30 mouse cellular contexts compared by ENCODE assay signal in the genomic region with DNA sequence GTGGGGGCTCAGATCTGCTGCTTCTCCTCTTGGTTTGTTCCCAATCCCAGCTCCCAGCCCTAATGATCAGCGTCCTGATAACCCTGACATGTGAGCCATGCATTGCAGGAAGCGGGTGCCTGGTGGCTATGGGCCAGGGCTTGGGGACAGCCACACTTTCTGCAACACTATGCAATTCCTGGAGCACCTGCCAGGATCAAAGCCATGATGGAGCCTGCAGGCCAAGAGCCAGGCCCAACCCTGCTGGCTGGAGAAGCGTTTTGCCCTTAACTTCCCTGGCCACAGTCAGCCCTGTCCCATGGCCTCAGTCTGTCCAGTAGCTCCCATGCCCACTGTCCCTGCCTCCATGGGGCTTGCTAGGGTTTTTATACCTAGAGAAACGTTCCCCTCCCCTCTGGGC. TPM values are rescaled to one million over a fixed set of nuclear protein-coding genes. Genes with fewer than 3 reads are reported as not detected.
DNase-seq lines count a peak whose midpoint lies in the region; ATAC-seq and TF ChIP-seq lines count a peak whose summit lies in the region.
"Had no signal": no experiment of that assay in that cellular context is flagged by ENCODE, and none has a peak within 500 bp of the region (broad histone marks: within the 10 kb centered on the region; RNA-seq: fewer than 3 reads in every experiment).

No protein-coding gene starts in this region.

- no peak overlapping the region for H3K4me3 ChIP-seq in forebrain, embryonic 11.5 days (ENCODE audit: low read depth, low read length)
- no peak overlapping the region for H3K4me3 ChIP-seq in forebrain, postnatal 0 days (ENCODE audit: low read depth, low read length)
- H3K4me3 ChIP-seq in intestine, embryonic 14.5 days (ENCODE audit: low read depth, low read length): no peak overlapping the region
- H3K4me3 ChIP-seq in intestine, embryonic 16.5 days (ENCODE audit: low read length): no peak overlapping the region
- H3K4me3 ChIP-seq: embryonic facial prominence, embryonic 10.5 days; embryonic facial prominence, embryonic 13.5 days; erythroblast, embryonic 14.5 days; forebrain, embryonic 13.5 days; gastrocnemius, adult 2 months; hindbrain, embryonic 10.5 days had no signal

- no peaks in the 10 kb centered on the region for H3K27me3 ChIP-seq in forebrain, embryonic 11.5 days (ENCODE audit: control insufficient read depth, insufficient read depth, low read length)
- H3K27me3 ChIP-seq in forebrain, postnatal 0 days (ENCODE audit: insufficient read depth, low read length): no peaks in the 10 kb centered on the region
- no peaks in the 10 kb centered on the region for H3K27me3 ChIP-seq in intestine, embryonic 14.5 days (replicated peaks; ENCODE audit: control insufficient read depth, insufficient read depth, low read length)
- H3K27me3 ChIP-seq in intestine, embryonic 16.5 days (replicated peaks; ENCODE audit: control insufficient read depth, insufficient read depth, low read length): no peaks in the 10 kb centered on the region
- H3K27me3 ChIP-seq: embryonic facial prominence, embryonic 13.5 days; forebrain, embryonic 13.5 days had no signal

- no peak for ATAC-seq in forebrain, embryonic 11.5 days (replicated peaks; ENCODE audit: low FRiP score)
- no peak for ATAC-seq in forebrain, postnatal 0 days
- ATAC-seq in intestine, embryonic 14.5 days (replicated peaks; ENCODE audit: low FRiP score, low TSS enrichment, low read depth): no peak
- ATAC-seq in intestine, embryonic 16.5 days: no peak
- ATAC-seq: activated CD4-positive, CD25-positive, alpha-beta regulatory T cell, adult 4 months; forebrain, embryonic 13.5 days; forebrain, embryonic 16.5 days; hindbrain, postnatal 0 days; inflammation-experienced regulatory T-cells, adult 6 months had no signal

- DNase-seq in adrenal gland, adult 2 months: peak; percentile 42
- no peak for DNase-seq in adrenal gland, postnatal 25 days
- peak; percentile 33 for DNase-seq in forebrain, embryonic 11.5 days (ENCODE audit: low spot score)
- no peak for DNase-seq in forebrain, postnatal 0 days
- DNase-seq in intestine, embryonic 14.5 days (ENCODE audit: low spot score): peak; percentile 38
- peak; percentile 1 for DNase-seq in urinary bladder, postnatal 25 days (ENCODE audit: low spot score)
- no peak for DNase-seq in urinary bladder, postnatal 14 days (ENCODE audit: low spot score)
- DNase-seq: cerebellum, adult 11-12 months; cerebellum, adult 8-10 months; cerebellum, postnatal 10 days; cerebellum, postnatal 36 days; embryo, embryonic 11 days; gastrocnemius, adult 2 months; gastrocnemius, postnatal 14 days; heart, adult 11 months; heart, postnatal 10 days; heart, postnatal 36 days; kidney, adult 11 months had no signal

- no peak overlapping the region for H3K4me2 ChIP-seq in forebrain, embryonic 11.5 days (ENCODE audit: low read depth, low read length, severe bottlenecking)
- H3K4me2 ChIP-seq in forebrain, postnatal 0 days (ENCODE audit: low read depth): no peak overlapping the region
- no peak overlapping the region for H3K4me2 ChIP-seq in intestine, embryonic 14.5 days (ENCODE audit: low read length)
- H3K4me2 ChIP-seq in intestine, embryonic 16.5 days (ENCODE audit: low read depth, low read length): no peak overlapping the region
- H3K4me2 ChIP-seq: embryonic facial prominence, embryonic 13.5 days; forebrain, embryonic 13.5 days; heart, embryonic 11.5 days; hindbrain, embryonic 14.5 days had no signal

- H3K9ac ChIP-seq in forebrain, embryonic 11.5 days (ENCODE audit: low read length): no peak overlapping the region
- no peak overlapping the region for H3K9ac ChIP-seq in forebrain, postnatal 0 days
- H3K9ac ChIP-seq in intestine, embryonic 14.5 days (ENCODE audit: low read length): no peak overlapping the region
- H3K9ac ChIP-seq in intestine, embryonic 16.5 days (ENCODE audit: low read depth, low read length): no peak overlapping the region
- H3K9ac ChIP-seq: embryonic facial prominence, embryonic 13.5 days; forebrain, embryonic 13.5 days; hindbrain, embryonic 14.5 days had no signal

- no peaks in the 10 kb centered on the region for H3K36me3 ChIP-seq in forebrain, embryonic 11.5 days (ENCODE audit: control insufficient read depth, insufficient read depth, low read length)
- 0 out of 2 replicates have a peak, but pooled peaks cover under 1% of the 10 kb centered on the region for H3K36me3 ChIP-seq in forebrain, postnatal 0 days (ENCODE audit: insufficient read depth)
- H3K36me3 ChIP-seq in intestine, embryonic 14.5 days (ENCODE audit: control insufficient read depth, insufficient read depth, low read length): peaks cover 1% of the 10 kb centered on the region; the same call in 1 of the 2 replicates
- no peaks in the 10 kb centered on the region for H3K36me3 ChIP-seq in intestine, embryonic 16.5 days (ENCODE audit: control insufficient read depth, insufficient read depth, low read length)

- TF ChIP-seq CTCF in forebrain, postnatal 0 days (IDR thresholded peaks at IDR 0.05; ENCODE audit: low read depth): no peak

- no peaks in the 10 kb centered on the region; the same call in 1 of the 2 replicates for H3K4me1 ChIP-seq in forebrain, embryonic 11.5 days (replicated peaks; ENCODE audit: control insufficient read depth, insufficient read depth, low read length)
- peaks cover 15% of the 10 kb centered on the region for H3K4me1 ChIP-seq in forebrain, postnatal 0 days (ENCODE audit: insufficient read depth)
- peaks cover 11% of the 10 kb centered on the region for H3K4me1 ChIP-seq in intestine, embryonic 14.5 days (replicated peaks; ENCODE audit: control insufficient read depth, insufficient read depth, low read length)
- H3K4me1 ChIP-seq in intestine, embryonic 16.5 days (ENCODE audit: control insufficient read depth, insufficient read depth, low read length): peaks cover 18% of the 10 kb centered on the region

- no peaks in the 10 kb centered on the region for H3K9me3 ChIP-seq in forebrain, embryonic 11.5 days (ENCODE audit: control insufficient read depth, low read length)
- H3K9me3 ChIP-seq in forebrain, postnatal 0 days (ENCODE audit: low read length): no peaks in the 10 kb centered on the region
- no peaks in the 10 kb centered on the region for H3K9me3 ChIP-seq in intestine, embryonic 14.5 days (ENCODE audit: control insufficient read depth, low read length)
- no peaks in the 10 kb centered on the region for H3K9me3 ChIP-seq in intestine, embryonic 16.5 days (ENCODE audit: control insufficient read depth, low read length)
- H3K9me3 ChIP-seq: embryonic facial prominence, embryonic 10.5 days; embryonic facial prominence, embryonic 13.5 days; forebrain, embryonic 13.5 days; hindbrain, embryonic 10.5 days had no signal

- 69% methylated on average over 4 of the region's 4 CpGs for WGBS in forebrain, embryonic 11.5 days
- WGBS in forebrain, postnatal 0 days: 72% methylated on average over 4 of the region's 4 CpGs
- 78% methylated on average over 4 of the region's 4 CpGs for WGBS in intestine, embryonic 14.5 days
- WGBS in intestine, embryonic 16.5 days: 75% methylated on average over 4 of the region's 4 CpGs

- no peak overlapping the region for H3K27ac ChIP-seq in forebrain, embryonic 11.5 days (ENCODE audit: low read depth, low read length)
- H3K27ac ChIP-seq in forebrain, postnatal 0 days (ENCODE audit: low read depth, low read length): no peak overlapping the region
- no peak overlapping the region for H3K27ac ChIP-seq in intestine, embryonic 14.5 days (ENCODE audit: low read depth)
- no peak overlapping the region for H3K27ac ChIP-seq in intestine, embryonic 16.5 days (ENCODE audit: low read length)
- H3K27ac ChIP-seq: embryonic facial prominence, embryonic 10.5 days; embryonic facial prominence, embryonic 13.5 days; forebrain, embryonic 13.5 days; gastrocnemius, adult 2 months; hindbrain, embryonic 10.5 days; hindbrain, embryonic 14.5 days; hindbrain, postnatal 0 days had no signal

RNA-seq across cellular contexts. Expression of a gene that starts 2.2 kb away (rescaled TPM):
- total RNA-seq in adrenal gland, adult 2 months (2021): 10 to 100 TPM; 56.9 to 78.0 TPM
- 18.4 and 22.6 TPM in 2 replicates for polyA plus RNA-seq in adrenal gland, adult 2 months (2012; rRNA removed)
- 79.4 and 86.8 TPM in 2 replicates for total RNA-seq in adrenal gland, postnatal 25 days (2021)
- 24.7 and 25.9 TPM in 2 replicates for polyA plus RNA-seq in forebrain, embryonic 11.5 days (2014; fragmentation: Nextera tagmentation; extraction: Ambion mirVana)
- 31.9 and 37.0 TPM in 2 replicates for total RNA-seq in forebrain, postnatal 0 days (2014; rRNA removed)
- polyA plus RNA-seq in forebrain, postnatal 0 days (2015; fragmentation: Nextera tagmentation; extraction: Ambion mirVana): 6.9 and 11.6 TPM in 2 replicates
- 19.1 and 23.3 TPM in 2 replicates for polyA plus RNA-seq in intestine, embryonic 14.5 days (2014; fragmentation: Nextera tagmentation; extraction: Ambion mirVana)
- 15.8 and 17.1 TPM in 2 replicates for polyA plus RNA-seq in intestine, embryonic 16.5 days (2015; fragmentation: Nextera tagmentation; extraction: Ambion mirVana)

RNA-seq across cellular contexts. Expression of a gene that starts 33.4 kb away (rescaled TPM):
- under 1 TPM; 0.06 to 0.17 TPM for total RNA-seq in adrenal gland, adult 2 months (2021)
- polyA plus RNA-seq in adrenal gland, adult 2 months (2012; rRNA removed): not detected in 2 replicates
- total RNA-seq in adrenal gland, postnatal 25 days (2021): 0.43 TPM in 1 of 2 replicates, not detected in the other
- 1.1 and 1.4 TPM in 2 replicates for polyA plus RNA-seq in forebrain, embryonic 11.5 days (2014; fragmentation: Nextera tagmentation; extraction: Ambion mirVana)
- 2.2 and 3.2 TPM in 2 replicates for total RNA-seq in forebrain, postnatal 0 days (2014; rRNA removed)
- polyA plus RNA-seq in forebrain, postnatal 0 days (2015; fragmentation: Nextera tagmentation; extraction: Ambion mirVana): 3.7 and 4.8 TPM in 2 replicates
- polyA plus RNA-seq in intestine, embryonic 14.5 days (2014; fragmentation: Nextera tagmentation; extraction: Ambion mirVana): 0.09 and 0.70 TPM in 2 replicates
- polyA plus RNA-seq in intestine, embryonic 16.5 days (2015; fragmentation: Nextera tagmentation; extraction: Ambion mirVana): 0.45 and 0.98 TPM in 2 replicates
- total RNA-seq: gastrocnemius, postnatal 14 days; heart, postnatal 36 days had no signal
- polyA plus RNA-seq: activated CD4-positive, CD25-positive, alpha-beta regulatory T cell, adult 4 months; erythroblast, embryonic 14.5 days; inflammation-experienced regulatory T-cells, adult 6 months had no signal

Comparison
In these comparisons a context has a peak if more than half of its experiments do, and no peak if none do; other contexts are left out.
1. DNase-seq: peak in adrenal gland, adult 2 months (single experiment), forebrain, embryonic 11.5 days (single experiment), intestine, embryonic 14.5 days (single experiment) and urinary bladder, postnatal 25 days (single experiment); none in adrenal gland, postnatal 25 days (single experiment), forebrain, postnatal 0 days (single experiment) and urinary bladder, postnatal 14 days (single experiment).